Mouse (Mus musculus): ENCODE data around the gene Mettl8. TPM values are rescaled to one million over a fixed set of nuclear protein-coding genes. Genes with fewer than 3 reads are reported as not detected.

The Mettl8 gene
- polyA plus RNA-seq, 1 experiment from 2014 or later: 11.2 TPM

Other genes with a start within 250 kb of the Mettl8 start
- gene Tlk1, start 229.9 kb downstream of the Mettl8 start, polyA plus RNA-seq (2015; fragmentation: Nextera tagmentation; extraction: Ambion mirVana): 17.2 and 20.6 TPM in 2 replicates
- 31.2 and 33.2 TPM in 2 replicates for gene Dcaf17, start 255 bp downstream of the Mettl8 start, polyA plus RNA-seq (2015; fragmentation: Nextera tagmentation; extraction: Ambion mirVana)
- 2.2 and 3.5 TPM in 2 replicates for gene Cybrd1, start 62.3 kb upstream of the Mettl8 start, polyA plus RNA-seq (2015; fragmentation: Nextera tagmentation; extraction: Ambion mirVana)
- gene Dync1i2, start 156.1 kb upstream of the Mettl8 start, polyA plus RNA-seq (2015; fragmentation: Nextera tagmentation; extraction: Ambion mirVana): 190 and 199 TPM in 2 replicates